Mouse (Mus musculus) MEL (cell line): ENCODE results near the gene Gm17190.

Source experiments
- BHLHE40 ChIP-seq: IDR thresholded peaks from 2 replicates; pipeline ENCODE4 v1.6.1; 2012; ENCODE audit warnings: low read depth, mild to moderate bottlenecking, inconsistent platforms, low read length, improper control_type of control experiment, borderline replicate concordance
- CHD1 ChIP-seq: IDR thresholded peaks from 2 replicates; pipeline ENCODE4 v1.6.1; 2012; ENCODE audit warnings: low read depth, mild to moderate bottlenecking, inconsistent platforms, low read length, improper control_type of control experiment
- CTCF ChIP-seq, 3 experiments: IDR thresholded peaks in 2 of 3; conservative IDR thresholded peaks in 1 of 3; 2 replicates each; pipeline ENCODE4 v1.5.1; 2011 to 2012; ENCODE audit warnings: low read length in 3 of 3, low read depth in 2 of 3, mild to moderate bottlenecking in 2 of 3, improper control_type of control experiment in 1 of 3, inconsistent platforms in 1 of 3, mixed read lengths in 1 of 3, moderate library complexity in 1 of 3; ENCODE audit not compliant: control insufficient read depth in 1 of 3, insufficient read depth in 1 of 3, poor library complexity in 1 of 3, severe bottlenecking in 1 of 3
- E2F4 ChIP-seq: IDR thresholded peaks from 2 replicates; pipeline ENCODE4 v1.6.1; 2011; ENCODE audit warnings: low read depth, low read length, improper control_type of control experiment, borderline replicate concordance
- MYB ChIP-seq: IDR thresholded peaks from 2 replicates; pipeline ENCODE4 v1.6.1; 2011; ENCODE audit warnings: mild to moderate bottlenecking, low read depth, low read length, improper control_type of control experiment
- NRF1 ChIP-seq: IDR thresholded peaks from 2 replicates; pipeline ENCODE4 v1.6.1; 2014; ENCODE audit warnings: low read depth, mild to moderate bottlenecking, inconsistent platforms, low read length, improper control_type of control experiment, moderate library complexity; ENCODE audit not compliant: poor library complexity, insufficient read depth, severe bottlenecking
- ZNF384 ChIP-seq: IDR thresholded peaks from 2 replicates; pipeline ENCODE4 v1.6.1; 2012; ENCODE audit warnings: low read depth, mild to moderate bottlenecking, inconsistent platforms, low read length, improper control_type of control experiment

DNA sequence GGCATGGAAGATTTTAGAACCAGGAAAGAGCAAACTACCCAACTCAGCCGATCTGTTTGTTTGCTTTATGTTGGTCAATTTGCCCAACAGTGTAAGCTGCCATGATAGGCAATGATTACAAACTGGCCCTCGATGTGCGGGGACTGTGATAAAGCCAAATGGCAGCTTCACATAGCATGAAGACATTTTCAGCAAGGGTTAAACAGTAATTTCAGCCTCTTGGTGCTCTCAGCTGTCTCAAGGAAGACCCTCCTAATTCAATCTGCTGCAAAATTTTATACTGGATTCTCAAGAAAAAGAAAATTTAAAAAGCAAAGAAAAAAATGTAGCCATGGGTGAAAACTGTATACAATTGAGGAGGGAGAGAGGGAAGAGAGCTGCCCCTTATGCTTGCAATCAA is 47.2 kb downstream of the Gm17190 start:
- TF ChIP-seq MYB = no peak
- TF ChIP-seq CTCF (IDR thresholded peaks at IDR 0.05 in 2 of 3, conservative IDR thresholded peaks at IDR 0.05 in 1 of 3; ENCODE audit: control insufficient read depth in 1 of 3, insufficient read depth in 1 of 3, low read depth in 2 of 3, low read length in 3 of 3, poor library complexity in 1 of 3, severe bottlenecking in 1 of 3) = no peak
- TF ChIP-seq CHD1 = no peak
- no peak for TF ChIP-seq BHLHE40
- TF ChIP-seq NRF1 = no peak
- TF ChIP-seq ZNF384 = no peak
- no peak for TF ChIP-seq E2F4
